Mouse (Mus musculus) embryo, embryonic 11 days (tissue): ENCODE results near the gene Olfr827.

ENCODE experiments used
- DNase-seq: peaks from one replicate; pipeline ENCODE4 v3.0.0-alpha.2; 2015

Gene Olfr827

DNA sequence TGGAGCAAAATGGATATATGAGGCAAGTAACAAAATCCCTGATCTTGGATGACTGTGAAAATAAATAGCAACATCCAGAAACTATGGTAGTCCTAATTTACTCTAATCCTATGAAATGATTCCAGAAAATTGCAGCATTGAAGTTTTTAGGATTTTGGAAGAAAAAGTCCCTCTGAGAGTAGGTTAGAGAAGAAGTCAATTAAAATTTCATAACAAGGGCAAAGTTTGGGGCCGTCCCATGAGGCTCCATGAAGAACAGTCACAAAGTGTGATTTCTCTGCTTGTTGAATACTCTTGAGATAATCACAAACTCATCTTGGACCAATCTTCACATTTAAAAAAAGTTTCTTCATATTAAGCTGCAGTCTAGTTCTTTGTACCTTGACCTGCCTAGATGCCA lies at the start of gene Olfr827:
Gene Olfr827, minus strand, starts transcription at position 101 of the 400 bp plus-strand sequence.
- DNase-seq: no peak

- DNase-seq: no peak
These were observed 49.0 kb upstream of the Olfr827 start for GRCm38 (mm10) chr10:130263203-130263602.

DNA sequence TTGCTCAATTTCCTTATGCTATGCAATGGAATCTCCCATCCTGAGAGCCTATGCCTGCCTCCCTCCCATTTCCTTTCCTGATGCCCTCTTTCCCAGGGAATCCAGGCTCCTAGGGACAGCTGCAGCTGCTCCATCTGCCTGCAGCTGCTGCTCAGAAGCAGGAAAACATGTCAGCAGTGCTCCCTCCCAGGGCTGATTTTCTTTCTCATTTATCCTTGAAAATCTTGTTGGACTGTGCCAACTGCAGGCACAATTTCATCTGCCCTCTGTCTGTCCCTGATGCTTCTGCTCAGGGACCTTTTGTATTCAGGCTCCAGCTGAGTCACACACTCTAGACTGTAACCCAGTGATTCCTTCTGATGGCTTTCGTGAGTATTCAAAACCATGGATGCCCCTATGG lies 45.3 kb upstream of the Olfr827 start:
- no peak for DNase-seq

- peak; percentile 52 for DNase-seq
These were observed 30.1 kb upstream of the Olfr827 start for GRCm38 (mm10) chr10:130244271-130244670.

DNA sequence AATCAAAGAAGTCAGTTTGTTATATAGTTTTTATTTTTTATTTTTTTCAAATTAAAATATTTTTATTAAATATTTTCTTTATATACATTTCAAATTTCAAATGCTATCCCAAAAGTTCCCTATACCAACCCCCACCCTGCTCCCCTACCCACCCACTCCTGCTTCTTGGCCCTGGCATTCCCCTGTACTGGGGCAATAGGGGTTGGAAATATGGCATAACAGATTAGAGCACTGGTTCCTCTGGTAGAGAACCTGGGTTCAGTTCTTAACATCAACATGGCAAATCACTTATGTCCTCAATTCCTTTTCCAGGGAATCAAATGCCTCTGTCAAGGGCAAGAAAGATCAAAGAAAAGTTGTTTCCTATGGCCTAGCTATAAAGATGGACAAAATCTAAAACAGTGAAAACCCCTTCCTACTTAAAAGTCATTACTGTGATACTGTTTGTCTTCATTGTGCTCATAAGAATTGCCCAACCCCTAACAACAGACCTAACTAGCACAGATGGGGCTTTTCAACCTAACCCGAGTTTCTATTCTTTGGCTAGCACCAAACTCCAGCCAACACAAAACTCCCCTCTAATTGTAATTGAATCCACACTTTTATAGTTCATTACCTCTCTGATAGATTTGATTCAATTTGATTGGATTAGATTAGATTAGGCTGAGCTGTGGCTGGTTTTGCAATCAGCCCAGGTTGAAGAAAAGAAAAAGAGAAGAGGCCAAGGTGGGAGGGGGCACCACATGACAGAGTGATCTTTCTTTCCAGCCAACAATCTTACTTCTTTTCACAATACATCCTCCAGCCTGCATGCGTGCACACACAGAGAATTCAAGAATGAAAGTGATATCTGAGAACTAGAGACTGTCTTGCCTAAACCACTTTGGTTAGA lies 24.4 kb upstream of the Olfr827 start:
- no peak for DNase-seq

DNA sequence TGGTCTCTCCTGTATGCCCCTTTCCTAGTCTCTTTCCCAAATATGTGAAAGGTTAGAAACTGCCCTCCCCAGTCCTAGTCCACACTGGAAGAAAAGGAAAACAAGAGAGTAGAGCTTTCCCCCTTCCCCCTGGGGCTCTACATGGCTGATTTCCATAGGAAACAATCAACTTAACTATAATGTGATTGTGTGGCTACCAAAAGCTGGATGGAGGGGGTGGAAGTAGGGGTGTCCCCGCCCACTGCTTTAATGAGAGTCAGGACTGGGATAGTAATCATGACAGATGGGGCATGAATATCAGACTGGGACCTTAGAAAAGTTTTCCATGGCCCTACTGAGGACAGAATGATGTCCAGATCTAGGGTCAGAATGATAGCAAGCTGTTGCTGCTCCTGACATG lies 20.4 kb upstream of the Olfr827 start:
- peak; percentile 28 for DNase-seq

GRCm38 (mm10) chr10:130232117-130232516 lies 17.9 kb upstream of the Olfr827 start:
- DNase-seq: no peak

- peak; percentile 26 for DNase-seq
These were observed 15.4 kb upstream of the Olfr827 start for GRCm38 (mm10) chr10:130229584-130229983.

GRCm38 (mm10) chr10:130228246-130228645 lies 14.0 kb upstream of the Olfr827 start:
- peak; percentile 76 for DNase-seq

GRCm38 (mm10) chr10:130225034-130225433 lies 10.8 kb upstream of the Olfr827 start:
- DNase-seq: no peak

DNA sequence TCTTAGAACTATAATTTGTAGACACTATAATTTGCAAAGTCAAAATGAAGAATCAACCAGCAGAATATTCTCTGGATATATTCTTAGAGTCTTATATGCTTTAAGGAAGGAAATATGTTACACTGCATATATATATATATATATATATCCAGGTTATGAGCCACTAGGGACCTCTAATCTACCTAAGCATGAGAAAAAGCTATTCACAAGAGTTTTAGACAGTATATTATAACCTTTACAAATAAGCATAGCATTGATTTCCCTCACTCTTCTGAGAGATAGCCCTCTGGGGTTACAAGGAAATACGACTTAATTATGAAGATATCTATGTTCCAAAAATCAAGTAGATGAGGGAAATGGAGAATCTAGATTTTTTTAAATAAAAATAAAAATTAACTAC lies 30.1 kb downstream of the Olfr827 start, which contains the start of gene Olfr826:
Gene Olfr826, minus strand, starts transcription at position 101 of the 400 bp plus-strand sequence.
- DNase-seq: no peak

GRCm38 (mm10) chr10:130166666-130167065 lies 47.5 kb downstream of the Olfr827 start, which contains the start of gene Olfr825:
Gene Olfr825 (minus strand): TSS chr10:130166766.
- DNase-seq: no peak

DNA sequence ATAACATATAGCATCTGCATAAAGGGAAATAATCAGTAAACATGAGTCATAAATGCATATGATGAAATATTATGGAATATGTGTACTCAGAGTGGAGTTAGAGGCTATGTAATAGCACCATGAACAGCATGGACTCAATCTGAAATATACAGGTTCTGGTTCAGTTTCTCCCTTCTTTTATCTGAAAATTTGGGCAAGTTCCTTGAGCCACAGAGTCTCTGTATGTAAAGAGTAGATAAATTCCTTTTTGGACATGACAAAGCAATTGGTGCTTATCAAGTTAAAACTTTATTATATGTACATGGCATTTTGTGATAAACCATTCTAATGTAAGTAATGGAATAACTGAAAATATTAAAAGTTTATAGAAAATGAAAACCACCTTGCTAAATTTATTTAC lies 49.0 kb downstream of the Olfr827 start:
- DNase-seq: no peak
